Mouse (Mus musculus) limb, embryonic 14.5 days (tissue): Measurements from ENCODE around the gene Zfp580. TPM values are rescaled to one million over a fixed set of nuclear protein-coding genes. Genes with fewer than 3 reads are reported as not detected.

ENCODE experiments used
- ATAC-seq: fragments of 200-750 bp; cut with Nextera tagmentation; 2 replicates; pipeline ENCODE4 v1.8.0; 2017; ENCODE audit warnings: low read depth, moderate number of reproducible peaks, moderate TSS enrichment; ENCODE audit not compliant: low FRiP score
- DNase-seq: peaks from one replicate; pipeline ENCODE4 v3.0.0-alpha.2; 2015; ENCODE audit warnings: low spot score
- H3K27ac ChIP-seq: fragments of 300-500 bp; sonication (generic); replicated peaks from 2 replicates; pipeline ENCODE4 v1.5.1; 2014; ENCODE audit warnings: low read depth, mild to moderate bottlenecking, low read length, moderate library complexity, mixed read lengths
- H3K27me3 ChIP-seq: fragments of 300-500 bp; sonication (generic); 2 replicates; pipeline ENCODE4 v1.6.1; 2014; ENCODE audit warnings: low read length, mixed read lengths; ENCODE audit not compliant: control insufficient read depth, insufficient read depth
- H3K36me3 ChIP-seq: fragments of 300-500 bp; sonication (generic); 2 replicates; pipeline ENCODE4 v1.6.1; 2014; ENCODE audit warnings: mild to moderate bottlenecking, low read length, moderate library complexity, mixed read lengths; ENCODE audit not compliant: control insufficient read depth, insufficient read depth
- H3K4me1 ChIP-seq: fragments of 300-500 bp; sonication (generic); 2 replicates; pipeline ENCODE4 v1.6.1; 2014; ENCODE audit warnings: antibody characterized with exemption, low read length, mixed read lengths; ENCODE audit not compliant: control insufficient read depth, insufficient read depth
- H3K4me2 ChIP-seq: fragments of 300-500 bp; sonication (generic); replicated peaks from 2 replicates; pipeline ENCODE4 v1.6.1; 2014; ENCODE audit warnings: low read depth, mild to moderate bottlenecking, low read length, moderate library complexity; ENCODE audit not compliant: severe bottlenecking
- H3K4me3 ChIP-seq: fragments of 300-500 bp; sonication (generic); replicated peaks from 2 replicates; pipeline ENCODE4 v1.5.1; 2014; ENCODE audit warnings: low read length
- H3K9ac ChIP-seq: fragments of 300-500 bp; sonication (generic); 2 replicates; pipeline ENCODE4 v1.6.1; 2014; ENCODE audit warnings: mild to moderate bottlenecking, low read depth, low read length, moderate library complexity; ENCODE audit not compliant: severe bottlenecking
- H3K9me3 ChIP-seq: fragments of 300-500 bp; sonication (generic); 2 replicates; pipeline ENCODE4 v1.6.1; 2016; ENCODE audit warnings: low read length; ENCODE audit not compliant: control insufficient read depth
- POLR2A ChIP-seq: fragments of 200-500 bp; IDR thresholded peaks from 2 replicates; pipeline ENCODE4 v1.8.0; 2012; ENCODE audit warnings: inconsistent platforms, mild to moderate bottlenecking, moderate library complexity, borderline replicate concordance; ENCODE audit not compliant: insufficient read depth, insufficient read length; ENCODE audit errors: extremely low read depth
- WGBS: fragments of 180-500 bp; shearing (Covaris S2); extraction: QIAGEN DNeasy Blood & Tissue Kit; methylation state at CpG from one replicate; pipeline ENCODE4 v1.1.7; 2014; 5-methylcytosine and 5-hydroxymethylcytosine counted together
- polyA plus RNA-seq, 2 experiments: library from polyadenylated mRNA; depleted of rRNA in 1 of 2; stranded (reverse) in 1 of 2; unstranded in 1 of 2; fragments of >200 nt; fragmentation: Nextera tagmentation in 1 of 2; extraction: Ambion mirVana in 1 of 2; gene quantifications; 2 replicates each; pipeline versions ENCODE4 v1.2.1 to v1.2.3; 2012 to 2014

Zfp580 gene
- polyA plus RNA-seq, 2 experiments = 47.5 to 49.7 TPM

DNA sequence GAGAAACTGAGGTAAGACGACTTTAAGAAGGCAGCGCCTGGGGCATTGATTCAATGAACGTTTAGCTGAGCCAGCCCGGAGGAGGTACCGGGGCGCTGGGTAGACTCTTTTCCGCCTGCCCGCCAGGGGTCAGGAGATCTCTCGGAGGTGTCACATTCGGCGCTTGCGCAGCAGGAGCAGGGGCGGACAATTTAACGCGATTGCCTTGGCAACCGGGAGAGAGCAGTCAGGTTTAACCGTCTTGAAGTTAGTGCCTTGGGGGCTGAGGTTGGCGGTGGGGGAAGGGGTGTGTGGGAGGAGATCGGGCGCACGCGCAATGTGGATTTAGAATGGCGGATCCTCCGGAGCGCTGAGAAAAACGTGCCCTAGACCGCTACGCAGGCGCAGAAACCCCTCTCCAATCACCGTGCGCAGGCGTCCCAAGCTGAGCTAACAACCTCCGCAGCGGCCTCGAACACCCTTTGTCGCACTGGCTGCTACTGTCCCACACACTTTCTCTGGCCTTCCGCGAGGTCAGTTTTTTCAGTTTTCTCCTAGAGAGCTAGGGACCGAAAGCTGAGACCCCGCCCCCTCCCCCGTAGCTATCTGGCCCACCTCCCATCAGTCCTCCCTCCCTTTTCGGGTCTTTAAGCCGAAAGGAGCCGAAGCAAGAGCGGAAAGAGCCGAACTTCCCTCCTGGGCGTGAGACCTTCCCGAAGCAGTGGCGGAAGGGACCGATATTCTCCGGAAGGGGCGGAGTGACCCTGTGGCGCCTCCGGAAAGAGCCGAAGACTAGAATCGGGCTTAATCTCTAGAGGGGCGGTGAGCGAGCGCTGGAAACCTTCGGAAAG, 9.8 kb downstream of the Zfp580 start:
- DNase-seq (peak; percentile 99), ATAC-seq (peak; percentile 88)
- 2% methylated on average over 58 of the region's 60 CpGs for WGBS
- peaks cover 9% of the 10 kb centered on the region; the same call in 1 of the 2 replicates for H3K27me3 ChIP-seq
- no peaks in the 10 kb centered on the region for H3K9me3 ChIP-seq
- TF ChIP-seq POLR2A = no peak; the same call in 1 of the 2 replicates
- H3K4me2 ChIP-seq = peak overlapping the region; percentile 82
- peak overlapping the region; percentile 96 for H3K27ac ChIP-seq
- peak overlapping the region; percentile 64 for H3K4me3 ChIP-seq
- peaks cover 21% of the 10 kb centered on the region for H3K4me1 ChIP-seq
- peaks cover 9% of the 10 kb centered on the region for H3K36me3 ChIP-seq
- peak overlapping the region; percentile 83 for H3K9ac ChIP-seq

DNA sequence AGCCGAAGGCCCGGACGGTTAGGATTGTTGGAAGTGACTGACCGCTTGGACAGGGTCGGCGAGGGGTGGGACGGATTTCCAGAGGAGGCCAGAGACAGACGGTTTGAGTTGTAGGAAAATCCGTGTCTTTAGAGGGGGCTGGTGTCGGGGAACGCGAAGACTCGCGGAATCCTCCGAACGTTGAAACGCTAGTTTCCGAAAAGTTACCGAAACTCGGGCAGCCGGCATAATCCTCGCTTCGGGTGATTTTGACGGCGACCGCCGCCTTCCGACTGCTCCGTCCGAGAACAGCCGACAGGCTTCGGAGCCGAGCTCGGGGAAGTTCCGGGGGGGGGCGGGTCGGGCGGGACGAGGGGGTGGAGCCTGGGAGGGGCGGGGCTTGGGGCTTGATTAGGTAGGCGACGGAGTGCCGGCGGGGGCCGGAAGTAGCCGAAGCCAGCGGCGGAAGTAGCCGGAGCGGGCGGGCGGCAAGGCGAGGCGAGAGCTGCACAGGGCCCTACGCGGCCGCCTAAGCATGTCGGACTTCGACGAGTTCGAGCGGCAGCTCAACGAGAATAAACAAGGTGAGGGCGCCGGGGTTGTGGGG, 10.5 kb downstream of the Zfp580 start, which contains the start of gene U2af2:
U2af2 (plus strand) TSS at position 370 of the 586 bp plus-strand sequence.
- Histone ChIP-seq H3K9ac (peak within 1 kb of the TSS; percentile 83), H3K36me3 (peaks cover 16% of the 10 kb centered on the region), H3K4me3 (peak within 1 kb of the TSS; percentile 64), H3K27ac (peak within 1 kb of the TSS; percentile 96), H3K4me1 (peaks cover 20% of the 10 kb centered on the region), H3K4me2 (peak within 1 kb of the TSS; percentile 82), H3K27me3 (0 out of 2 replicates have a peak, but pooled peaks cover 4% of the 10 kb centered on the region), H3K9me3 (no peaks in the 10 kb centered on the region)
- DNase-seq = peak; percentile 89
- WGBS = 2% methylated on average over 32 of the region's 65 CpGs
- 0 out of 2 replicates have a peak, but pooled peaks have one; percentile 19 for TF ChIP-seq POLR2A
- peak; percentile 81 for ATAC-seq

DNA sequence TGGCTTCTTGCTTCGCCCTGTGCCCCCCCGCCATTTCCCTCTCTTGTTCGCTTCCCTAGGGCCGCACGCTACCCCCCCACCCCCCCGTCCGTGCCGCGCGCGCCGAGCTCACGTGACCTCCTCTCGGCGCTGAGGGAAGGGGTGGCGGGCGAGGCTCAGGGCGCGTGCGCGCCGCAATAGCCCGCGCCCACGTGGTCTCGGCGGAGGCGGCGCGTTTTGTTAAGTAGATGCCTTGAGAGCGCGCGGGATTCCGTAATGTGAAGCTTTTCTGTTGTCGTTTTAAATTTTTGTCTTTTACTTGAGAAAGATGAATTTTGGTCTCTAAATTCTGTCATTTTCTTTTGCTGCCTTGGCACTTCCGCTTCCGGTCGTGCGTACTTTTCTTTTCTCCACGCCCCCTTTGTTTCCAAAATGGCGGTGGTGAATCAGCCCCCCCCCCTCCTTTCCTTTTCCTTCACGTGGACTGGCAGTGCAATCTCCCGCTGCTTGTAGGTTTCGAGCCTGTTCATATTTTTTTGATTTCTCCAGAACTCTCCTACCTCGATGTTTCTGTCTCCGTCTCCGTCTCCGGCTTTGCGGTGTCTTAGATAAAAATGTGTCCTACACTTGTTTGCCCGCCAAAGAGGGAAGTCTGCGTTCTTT, 11.1 kb downstream of the Zfp580 start:
- under 1% methylated on average over 46 of the region's 51 CpGs for WGBS
- Histone ChIP-seq H3K9ac (peak overlapping the region; percentile 83), H3K4me3 (peak overlapping the region; percentile 64), H3K4me1 (peaks cover 17% of the 10 kb centered on the region), H3K27ac (peak overlapping the region; percentile 96), H3K9me3 (no peaks in the 10 kb centered on the region), H3K27me3 (no peaks in the 10 kb centered on the region), H3K36me3 (peaks cover 22% of the 10 kb centered on the region), H3K4me2 (peak overlapping the region; percentile 78)
- TF ChIP-seq POLR2A = no peak
- ATAC-seq (peak; percentile 58), DNase-seq (peak; percentile 86)

DNA sequence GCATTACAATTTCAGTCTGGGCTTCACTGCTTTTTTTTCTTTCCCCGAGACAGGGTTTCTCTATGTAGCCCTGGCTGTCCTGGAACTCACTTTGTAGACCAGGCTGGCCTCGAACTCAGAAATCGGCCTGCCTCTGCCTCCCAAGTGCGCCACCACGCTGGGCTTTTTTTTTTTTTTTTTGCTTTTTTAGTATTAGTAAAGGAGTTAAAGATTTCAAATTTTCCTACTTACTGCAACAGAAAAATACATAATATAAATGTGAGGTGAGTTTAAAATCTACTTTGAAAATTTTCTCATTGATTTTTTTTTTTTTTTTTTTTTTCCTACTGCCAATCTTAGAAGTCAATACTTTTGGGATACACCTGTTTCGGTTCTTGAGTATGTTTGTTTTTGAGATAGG, 13.5 kb downstream of the Zfp580 start:
- no peaks in the 10 kb centered on the region for H3K27me3 ChIP-seq
- no peak for TF ChIP-seq POLR2A
- H3K4me3 ChIP-seq = no peak overlapping the region
- H3K4me1 ChIP-seq = peaks cover 14% of the 10 kb centered on the region
- peaks cover 46% of the 10 kb centered on the region for H3K36me3 ChIP-seq
- H3K9me3 ChIP-seq = no peaks in the 10 kb centered on the region
- H3K4me2 ChIP-seq = no peak overlapping the region
- 89% methylated on average over 6 of the region's 6 CpGs for WGBS
- H3K27ac ChIP-seq = no peak overlapping the region
- ATAC-seq (no peak), DNase-seq (no peak)
- no peak overlapping the region for H3K9ac ChIP-seq

DNA sequence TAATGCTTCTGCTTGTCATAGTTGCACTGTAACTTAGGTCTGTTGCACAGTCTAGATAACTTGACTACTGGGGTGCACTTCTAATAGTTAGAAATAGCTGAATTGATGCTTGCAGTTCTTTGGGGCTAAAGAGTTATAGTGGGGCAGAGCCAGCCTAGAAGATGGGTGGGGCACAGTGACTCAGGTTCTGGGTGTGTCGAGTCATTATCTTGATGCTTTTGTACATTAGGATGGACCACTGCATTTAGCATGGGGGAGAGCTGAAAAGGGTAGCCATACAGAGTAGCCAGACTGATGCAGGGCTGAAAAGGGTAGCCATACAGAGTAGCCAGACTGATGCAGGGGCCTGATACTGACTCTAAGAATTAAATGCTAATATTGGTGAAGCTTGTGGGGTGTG, 22.2 kb downstream of the Zfp580 start:
- Histone ChIP-seq H3K9me3 (no peaks in the 10 kb centered on the region), H3K27me3 (no peaks in the 10 kb centered on the region), H3K4me3 (no peak overlapping the region), H3K27ac (no peak overlapping the region), H3K4me1 (no peaks in the 10 kb centered on the region), H3K9ac (no peak overlapping the region), H3K4me2 (no peak overlapping the region), H3K36me3 (peaks cover 95% of the 10 kb centered on the region)
- DNase-seq = no peak
- no peak for TF ChIP-seq POLR2A
- 86% methylated on average over 1 of the region's 1 CpGs for WGBS
- ATAC-seq = no peak
